Mouse (Mus musculus): ENCODE measurements around the gene Phyh.
"Not testable (repeated sequence)": the region's sequence is repeated elsewhere in the genome, so short reads cannot be mapped to it uniquely, and the experiment has no call there.

Gene Phyh

DNA sequence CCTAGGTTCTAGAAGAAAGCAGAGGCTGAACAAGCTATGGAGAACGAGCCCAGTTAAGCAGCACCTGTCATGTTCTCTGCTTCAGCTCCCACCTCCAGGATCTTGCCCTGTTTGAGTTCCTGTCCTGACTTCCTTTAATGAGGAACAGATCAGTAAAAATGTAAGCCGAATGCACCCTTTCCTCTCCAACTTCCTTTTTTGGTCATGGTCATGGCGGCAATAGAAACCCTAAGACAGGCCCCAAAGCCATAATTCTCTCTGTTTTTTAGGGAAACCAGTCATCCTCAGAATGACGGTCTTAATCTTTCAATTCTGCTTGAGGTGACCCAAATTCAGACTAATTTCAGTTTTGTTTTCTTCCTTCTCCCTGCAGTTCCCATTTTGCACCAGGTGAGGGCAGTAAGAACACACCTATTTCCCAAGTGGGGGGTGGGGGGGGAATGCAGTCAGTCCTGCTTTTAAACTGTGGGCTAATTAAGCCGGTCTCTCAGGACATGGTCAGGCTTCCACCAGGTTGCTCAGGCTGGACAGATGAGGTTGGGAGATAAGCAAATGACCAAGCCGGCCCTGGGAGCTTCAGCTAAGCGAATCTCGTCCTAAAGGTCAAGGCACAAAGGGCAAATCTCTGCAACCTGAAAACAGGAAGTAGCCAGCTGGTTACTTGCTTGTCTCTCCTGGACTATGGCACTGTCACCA is 1.3 kb upstream of the Phyh start:
- peak; percentile 46 for DNase-seq (ENCODE audit: low spot score)

- no peak for DNase-seq (ENCODE audit: low spot score)
Observed at GRCm38 (mm10) chr2:4921019-4921418, 2.2 kb downstream of the Phyh start.

GRCm38 (mm10) chr2:4922476-4923164 is 3.8 kb downstream of the Phyh start:
- peak; percentile 20 for DNase-seq (ENCODE audit: low spot score)

DNA sequence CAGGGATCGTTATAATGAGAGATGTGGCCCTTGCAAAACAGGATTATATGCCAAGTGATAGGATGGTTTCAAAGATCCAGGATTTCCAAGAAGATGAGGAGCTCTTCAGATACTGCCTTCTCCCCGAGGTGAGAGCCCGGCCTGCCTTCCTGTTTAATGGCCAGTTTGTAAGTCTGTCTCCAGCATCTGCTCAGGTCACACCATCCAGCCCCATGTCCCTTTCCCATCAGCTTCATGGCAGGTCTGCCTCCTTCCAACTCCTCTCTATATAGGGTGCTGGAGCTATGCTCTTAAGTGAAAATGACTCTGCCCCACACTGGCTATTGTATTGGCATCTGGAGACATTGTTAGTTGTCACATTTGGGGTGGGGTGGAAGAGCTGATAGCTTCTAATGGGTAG is 8.6 kb downstream of the Phyh start:
- no peak for DNase-seq (ENCODE audit: low spot score)

- no peak for DNase-seq (ENCODE audit: low spot score)
Observed at GRCm38 (mm10) chr2:4929230-4929629, 10.4 kb downstream of the Phyh start.

DNA sequence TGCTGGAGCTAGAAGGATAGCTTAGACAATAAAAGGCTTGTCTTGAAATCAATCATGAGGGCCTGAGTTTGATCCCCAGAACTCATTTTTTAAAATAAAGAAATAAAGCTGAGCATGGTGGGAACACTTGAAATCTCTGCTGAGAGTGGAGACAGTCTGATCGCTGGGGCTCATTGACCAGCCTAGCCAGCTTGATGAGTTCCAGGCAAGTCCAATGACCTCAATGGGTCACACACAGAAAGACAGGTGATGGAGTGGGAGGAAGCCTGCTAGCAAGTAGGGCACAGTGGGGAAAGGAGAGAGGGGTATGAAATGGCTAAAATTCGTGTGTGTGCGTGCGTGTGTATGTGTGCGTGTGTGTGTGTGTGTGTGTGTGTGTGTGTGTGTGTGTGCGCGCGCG is 15.7 kb downstream of the Phyh start:
- DNase-seq (ENCODE audit: low spot score) = no peak

DNA sequence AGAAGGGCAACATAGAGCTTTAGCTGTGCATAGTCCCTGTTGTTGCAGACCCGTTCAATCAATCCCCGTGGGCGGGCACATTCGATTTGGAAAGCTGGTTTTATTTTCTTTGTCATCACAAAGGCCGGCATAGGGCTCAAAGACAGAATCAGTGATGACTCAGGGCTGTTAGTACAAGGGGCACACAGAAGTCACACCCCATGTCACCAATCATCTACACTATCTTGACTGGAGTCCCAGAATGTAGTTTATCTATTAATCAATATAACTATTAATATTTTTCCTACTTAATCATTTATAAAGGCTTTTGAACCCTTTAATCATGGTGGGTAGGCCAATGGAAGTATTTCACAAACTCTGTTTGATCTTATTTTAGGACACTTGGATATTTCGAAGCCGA is 19.1 kb downstream of the Phyh start:
- DNase-seq (ENCODE audit: low spot score) = no peak

GRCm38 (mm10) chr2:4940861-4941260 is 22.0 kb downstream of the Phyh start:
- no peak for DNase-seq (ENCODE audit: low spot score)

GRCm38 (mm10) chr2:4949691-4950090 is 30.9 kb downstream of the Phyh start:
- DNase-seq (ENCODE audit: low spot score) = not testable (repeated sequence)

DNA sequence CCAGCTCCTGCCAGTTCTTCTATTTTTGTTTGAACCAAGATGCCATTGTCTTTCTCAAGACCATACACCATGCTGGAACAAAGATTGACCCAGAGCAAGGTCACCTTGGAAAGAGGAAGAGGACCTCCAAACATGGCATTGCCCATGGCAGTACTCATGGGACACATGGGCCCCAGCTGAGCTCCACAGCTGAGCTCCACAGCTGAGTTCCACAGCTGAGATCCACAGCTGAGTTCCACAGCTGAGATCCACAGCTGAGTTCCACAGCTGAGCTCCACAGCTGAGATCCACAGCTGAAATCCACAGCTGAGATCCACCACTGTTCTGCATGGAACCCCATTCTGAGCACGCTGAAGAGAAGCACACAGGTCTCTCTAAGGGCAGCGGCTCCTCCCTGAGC is 32.2 kb downstream of the Phyh start:
- DNase-seq (ENCODE audit: low spot score) = no peak

- DNase-seq (ENCODE audit: low spot score) = no peak
Observed at GRCm38 (mm10) chr2:4954216-4954760, 35.5 kb downstream of the Phyh start.

DNA sequence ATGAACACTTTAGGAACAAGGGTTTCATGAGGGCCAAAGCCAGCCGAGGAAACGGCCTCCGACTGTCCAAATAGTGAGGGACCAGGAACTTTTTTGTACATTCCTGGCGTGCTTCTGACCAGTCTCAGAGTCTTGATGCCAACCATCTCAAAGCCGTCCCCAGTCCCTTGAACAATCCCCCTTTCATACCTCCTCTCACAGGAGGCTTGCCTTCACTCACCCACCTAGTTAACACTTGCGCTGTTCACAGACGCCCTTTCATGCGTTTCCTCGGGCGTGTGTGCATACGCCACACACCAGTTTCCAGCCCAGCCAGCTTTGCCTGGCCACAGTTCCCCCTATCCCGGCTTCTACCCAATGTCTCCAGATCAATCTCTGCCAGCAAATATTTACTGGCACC is 39.2 kb downstream of the Phyh start:
- no peak for DNase-seq (ENCODE audit: low spot score)

- no peak for DNase-seq (ENCODE audit: low spot score)
Observed at GRCm38 (mm10) chr2:4967806-4968205, 49.0 kb downstream of the Phyh start.

GRCm38 (mm10) chr2:4969083-4969482 is 50.3 kb downstream of the Phyh start:
- DNase-seq (ENCODE audit: low spot score) = no peak

DNA sequence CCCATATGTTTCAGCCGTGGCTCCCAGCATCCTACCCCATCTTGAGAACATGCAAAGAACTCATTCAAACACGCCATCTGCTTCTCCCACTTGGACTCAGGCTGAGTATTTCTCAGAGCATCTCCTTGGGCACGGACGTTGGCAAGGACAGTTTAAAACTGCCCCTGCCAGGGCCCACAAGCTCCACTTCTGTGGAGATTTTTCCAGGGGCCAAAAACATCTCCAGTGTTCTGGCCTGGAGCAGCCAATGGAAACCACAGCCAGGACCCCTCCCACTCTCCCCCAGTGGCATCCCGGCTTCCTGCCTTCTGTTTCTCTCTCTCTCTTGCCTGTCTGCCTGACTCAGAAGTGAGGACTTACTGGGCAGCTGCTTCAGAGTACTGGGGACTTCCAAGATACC is 57.0 kb downstream of the Phyh start, which contains the start of gene Ucma:
TSS of gene Ucma (plus strand) at position 316 of the 400 bp plus-strand sequence.
- DNase-seq (ENCODE audit: low spot score) = no peak

DNA sequence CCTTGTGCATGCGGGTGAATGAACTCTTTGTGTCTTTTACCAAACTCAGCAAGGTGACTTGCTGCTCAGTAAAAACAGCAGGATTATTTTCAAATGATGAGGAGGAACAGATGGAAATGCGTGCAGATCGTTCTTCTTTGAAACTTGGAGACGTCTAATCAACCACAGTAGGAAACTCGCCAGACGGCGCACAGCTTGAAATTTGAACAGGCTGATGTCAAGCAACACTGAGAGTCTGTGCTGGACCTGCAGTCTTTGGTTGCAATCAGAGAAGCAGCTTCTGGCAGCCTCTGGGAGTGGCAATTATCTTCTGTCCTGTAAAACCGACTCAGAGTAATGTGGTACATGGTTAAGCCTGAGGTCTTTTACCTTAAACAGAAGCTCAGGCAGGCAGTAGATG is 59.3 kb downstream of the Phyh start:
- no peak for DNase-seq (ENCODE audit: low spot score)

- no peak for DNase-seq (ENCODE audit: low spot score)
Observed at GRCm38 (mm10) chr2:4983987-4984386, 65.2 kb downstream of the Phyh start.

- no peak for DNase-seq (ENCODE audit: low spot score)
Observed at GRCm38 (mm10) chr2:4985000-4985399, 66.2 kb downstream of the Phyh start.

GRCm38 (mm10) chr2:4986798-4987197 is 68.0 kb downstream of the Phyh start:
- DNase-seq (ENCODE audit: low spot score) = no peak

GRCm38 (mm10) chr2:4987388-4988180 is 68.8 kb downstream of the Phyh start:
- no peak for DNase-seq (ENCODE audit: low spot score)
